Mouse (Mus musculus) NIH3T3 (cell line): ENCODE measurements around the gene Ap3d1.

ENCODE experiments used
- DNase-seq: peaks from one replicate; pipeline ENCODE4 v3.0.0-alpha.2; 2012; ENCODE audit warnings: low read depth

Gene Ap3d1

DNA sequence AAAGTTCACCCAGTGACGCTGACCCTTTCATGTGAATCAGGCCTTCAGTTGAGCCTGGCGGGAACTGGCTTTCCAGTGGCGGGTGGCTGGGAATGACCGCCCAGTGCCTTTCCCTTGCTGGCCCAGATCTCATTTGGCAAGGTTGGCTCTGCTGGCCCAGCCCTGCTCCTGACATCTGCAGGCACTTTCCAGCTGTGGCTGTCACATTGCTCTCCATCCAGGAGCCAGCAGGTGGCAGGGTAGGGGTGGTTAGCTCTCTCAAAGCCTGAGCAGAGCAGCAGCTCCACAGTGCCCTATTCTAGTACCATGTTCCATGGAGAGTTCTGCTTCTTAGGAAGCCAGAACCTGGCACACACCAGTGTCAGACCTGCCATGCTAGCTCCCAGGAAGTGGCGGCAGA lies 15.7 kb upstream of the Ap3d1 start:
- DNase-seq, result peak; percentile 82

DNA sequence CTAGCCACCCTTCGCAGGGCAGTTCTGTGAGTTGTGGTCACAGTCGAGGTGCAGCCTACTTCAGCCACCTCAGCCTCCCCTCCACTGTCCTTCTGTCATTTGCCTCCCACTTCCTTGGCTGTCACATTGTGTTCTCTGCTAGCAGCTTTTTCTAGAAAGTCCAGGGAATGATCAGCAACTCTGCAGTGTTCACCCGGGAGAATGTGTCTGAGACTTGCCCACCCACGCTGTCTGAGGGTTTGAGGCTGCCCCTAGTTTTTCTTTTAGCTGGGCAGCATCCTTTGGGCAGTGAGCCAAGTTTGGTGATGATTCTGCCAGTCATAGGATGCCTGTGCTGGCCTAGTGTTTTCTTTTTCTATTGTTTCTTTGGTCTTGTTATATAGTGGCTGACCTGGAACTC lies 14.9 kb upstream of the Ap3d1 start:
- DNase-seq, result peak; percentile 44

DNA sequence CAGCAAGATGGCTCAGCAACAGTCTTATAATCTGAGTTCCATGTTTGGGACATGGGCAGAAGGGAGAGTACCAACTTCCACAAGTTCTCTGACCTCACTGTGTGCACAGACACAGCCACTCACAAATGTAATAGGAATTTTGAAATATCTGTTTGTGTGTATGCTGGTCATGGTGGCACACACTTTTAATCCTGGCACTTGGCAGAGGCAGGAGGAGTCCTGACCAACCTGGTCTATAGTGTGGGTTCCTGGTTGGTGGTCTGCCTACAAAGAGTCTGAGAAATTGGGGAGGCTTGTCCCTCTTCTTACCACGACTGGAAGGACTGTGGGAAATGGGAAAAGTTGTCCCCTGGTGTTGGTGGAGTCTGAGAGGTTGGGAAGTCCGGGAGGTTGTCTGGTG lies 14.4 kb upstream of the Ap3d1 start:
- no peak for DNase-seq

DNA sequence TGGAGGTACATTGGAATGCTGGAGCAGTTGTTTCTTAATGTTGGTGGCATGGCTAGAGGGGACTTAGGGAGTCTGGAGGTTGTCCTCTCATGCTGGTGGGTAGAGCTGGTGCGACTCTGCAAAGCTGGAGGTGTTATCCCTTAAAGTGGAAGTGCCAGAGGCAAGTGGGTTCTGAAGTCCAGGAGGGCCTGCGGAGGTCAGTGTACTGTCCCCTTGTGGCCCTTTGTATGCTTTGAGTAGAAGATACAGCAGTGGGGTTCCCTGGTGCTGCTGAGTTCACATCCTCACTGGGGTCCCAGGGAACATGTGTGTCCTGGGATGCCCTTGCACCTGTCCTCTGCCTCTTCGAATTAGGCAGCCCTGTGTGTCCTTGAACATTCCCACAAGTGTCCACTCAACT lies 14.0 kb upstream of the Ap3d1 start:
- peak; percentile 21 for DNase-seq

DNA sequence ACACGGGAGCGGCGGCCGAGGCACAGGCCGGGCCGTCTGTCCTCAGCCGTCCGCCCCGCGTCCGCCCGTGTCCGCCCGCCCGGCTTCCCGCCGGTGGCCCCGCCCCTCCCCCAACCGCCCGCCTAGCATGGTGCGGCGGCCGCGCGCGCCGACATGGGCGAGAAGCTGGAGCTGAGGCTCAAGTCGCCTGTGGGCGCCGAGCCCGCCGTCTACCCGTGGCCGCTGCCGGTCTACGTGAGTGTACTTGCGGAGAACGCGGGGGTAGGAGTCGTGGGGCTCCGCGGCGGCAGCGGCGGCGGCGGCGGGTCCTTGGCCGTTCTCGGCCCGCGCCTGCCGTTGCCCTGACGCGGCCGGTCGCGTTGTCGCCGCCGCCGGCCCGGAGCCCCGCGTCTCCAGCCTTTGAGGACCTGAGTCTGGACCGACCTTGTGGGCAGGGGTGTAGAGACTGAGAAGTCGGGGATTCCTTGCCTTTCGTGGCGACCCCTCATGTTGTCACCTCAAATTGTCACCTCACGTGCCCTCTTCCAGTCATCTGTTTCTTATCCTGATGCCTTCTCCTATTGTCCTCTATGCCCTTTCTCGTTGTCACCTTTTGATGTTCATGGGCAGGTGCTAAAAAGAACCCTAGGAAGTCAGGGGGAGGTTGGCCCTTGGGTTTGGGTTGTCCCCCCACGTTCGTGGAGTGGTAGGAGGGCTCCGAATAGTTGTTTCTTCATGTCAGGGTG lies 13.4 kb upstream of the Ap3d1 start:
- DNase-seq, result no peak

DNA sequence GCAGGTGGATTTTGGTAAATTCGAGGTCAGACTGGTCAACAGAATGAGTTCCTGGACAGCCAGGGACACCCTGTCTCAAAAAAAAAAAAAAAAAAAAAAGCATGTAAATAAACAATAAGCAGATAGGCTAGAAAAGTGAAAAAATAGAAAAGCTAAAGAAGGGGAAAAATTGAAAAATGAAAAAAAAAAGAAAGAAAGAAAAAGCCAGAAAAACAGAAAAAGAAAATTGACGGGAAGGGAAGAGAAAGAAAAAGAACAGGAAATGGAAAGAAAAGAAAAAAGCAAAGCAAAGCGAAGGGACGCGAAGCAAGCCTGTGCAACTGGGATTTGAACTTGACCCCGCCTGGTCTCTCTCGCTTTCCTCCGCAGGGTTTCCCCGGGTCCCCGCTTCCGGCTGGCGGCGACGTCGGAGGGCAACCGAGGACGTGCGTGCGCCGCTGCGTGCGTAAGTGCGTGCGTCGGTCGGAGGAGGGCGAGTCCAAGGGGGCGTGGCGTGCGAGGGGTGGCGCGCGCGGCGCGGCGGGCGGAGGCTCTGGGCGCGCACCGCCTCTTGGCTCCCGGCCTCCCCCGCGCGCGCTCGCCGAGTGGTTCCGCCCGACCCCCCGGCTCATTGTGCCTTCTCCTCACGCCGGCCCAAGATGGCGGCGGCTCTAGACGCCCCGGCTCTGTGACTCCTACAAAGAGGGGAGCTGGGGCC lies 12.7 kb upstream of the Ap3d1 start, which contains the start of gene Dot1l:
TSS of gene Dot1l (plus strand) at position 613 of the 697 bp plus-strand sequence.
- peak; percentile 99 for DNase-seq

DNA sequence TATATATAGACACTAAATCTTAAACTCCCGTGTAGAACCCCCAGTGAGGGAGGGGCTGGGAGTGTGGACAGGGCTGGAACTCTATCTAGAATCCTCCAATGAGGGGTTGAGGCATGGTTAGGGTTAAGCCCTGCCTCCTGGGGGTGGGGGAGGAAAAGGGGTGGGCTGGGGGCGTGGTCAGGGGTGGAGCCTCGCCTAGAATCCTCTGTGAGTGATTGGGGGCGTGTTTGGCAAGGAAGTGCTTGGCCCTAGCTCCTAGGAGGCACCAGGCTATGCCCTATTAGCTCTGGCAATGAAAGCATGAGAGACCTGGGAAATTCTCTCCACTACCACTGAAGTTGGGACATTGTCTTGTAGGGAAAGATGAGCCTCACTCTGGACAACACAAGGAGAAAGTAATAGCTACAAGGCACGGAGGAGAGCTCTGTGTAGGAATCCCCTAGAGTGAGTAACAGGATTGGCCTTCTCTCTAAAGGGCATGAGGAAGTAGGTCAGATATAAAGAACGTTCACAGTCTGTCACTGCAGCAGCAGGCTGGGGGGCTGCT lies 10.1 kb upstream of the Ap3d1 start:
- peak; percentile 94 for DNase-seq

DNA sequence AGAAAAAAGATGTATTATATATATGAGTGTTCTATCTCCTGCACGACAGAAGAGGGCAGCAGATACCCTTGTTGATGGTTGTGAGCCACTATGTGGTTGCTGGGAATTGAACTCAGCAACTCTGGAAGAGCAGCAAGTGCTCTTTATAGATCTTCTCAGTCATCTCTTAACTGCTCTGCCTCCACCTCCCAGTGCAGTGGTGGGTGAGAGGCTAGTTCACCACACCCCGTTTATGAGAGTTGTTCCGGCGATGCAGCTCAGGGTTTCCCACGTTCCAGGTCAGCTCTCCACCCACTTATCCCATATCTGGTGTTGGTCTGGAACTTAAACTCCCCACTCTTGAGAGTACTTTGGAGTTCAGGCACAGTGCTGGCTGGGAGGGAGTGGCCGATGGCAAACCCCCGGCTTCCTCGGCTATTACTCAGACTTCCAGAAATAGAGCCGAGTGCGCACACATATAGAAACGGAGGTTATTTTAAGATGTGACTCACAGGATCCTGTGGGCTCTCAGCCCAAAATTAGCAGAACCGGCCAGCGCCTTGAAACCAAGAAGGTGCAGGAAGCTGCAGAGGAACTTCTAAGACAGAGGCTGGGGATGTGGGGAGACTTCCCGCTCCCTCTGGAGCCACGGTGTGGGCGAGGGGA lies 9.2 kb upstream of the Ap3d1 start:
- peak; percentile 98 for DNase-seq

DNA sequence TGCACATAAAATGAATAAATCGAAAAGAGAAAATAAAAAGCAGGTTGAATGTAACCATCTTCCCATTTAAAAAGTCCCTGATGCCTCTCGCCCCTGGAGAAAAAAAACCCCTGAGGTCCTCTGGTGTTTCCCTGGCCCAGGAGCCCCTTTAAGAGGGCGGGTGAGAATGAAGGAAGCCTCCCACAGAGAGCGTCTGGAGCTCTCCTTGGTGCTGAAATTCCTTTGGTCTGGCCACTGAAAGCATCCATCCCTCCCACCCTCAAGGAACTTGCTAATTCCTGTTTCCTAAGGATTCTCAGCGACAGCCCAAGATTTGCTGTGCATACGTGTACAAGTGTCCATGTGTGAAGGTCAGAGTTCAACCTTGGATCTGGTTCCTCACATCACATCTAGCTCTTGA lies 6.5 kb upstream of the Ap3d1 start:
- peak; percentile 94 for DNase-seq

DNA sequence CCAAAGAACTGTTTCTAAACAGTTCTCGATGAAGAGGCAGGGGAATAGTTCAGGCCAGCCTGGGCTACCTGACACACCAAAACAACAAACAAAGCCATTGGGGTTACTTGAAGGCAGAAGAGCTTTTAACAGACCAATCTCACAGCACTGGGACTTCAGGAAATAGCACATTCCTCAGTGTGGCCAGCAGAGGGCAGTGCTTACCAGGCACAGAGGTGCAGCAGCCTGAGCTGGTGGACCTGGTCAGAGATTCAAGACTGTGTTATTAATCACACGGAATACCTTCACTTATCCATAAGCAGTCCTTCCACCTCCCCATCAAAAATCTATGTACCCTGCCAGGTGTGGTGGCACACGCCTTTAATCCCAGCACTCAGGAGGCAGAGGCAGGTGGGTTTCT lies 5.3 kb upstream of the Ap3d1 start:
- DNase-seq, result peak; percentile 91

DNA sequence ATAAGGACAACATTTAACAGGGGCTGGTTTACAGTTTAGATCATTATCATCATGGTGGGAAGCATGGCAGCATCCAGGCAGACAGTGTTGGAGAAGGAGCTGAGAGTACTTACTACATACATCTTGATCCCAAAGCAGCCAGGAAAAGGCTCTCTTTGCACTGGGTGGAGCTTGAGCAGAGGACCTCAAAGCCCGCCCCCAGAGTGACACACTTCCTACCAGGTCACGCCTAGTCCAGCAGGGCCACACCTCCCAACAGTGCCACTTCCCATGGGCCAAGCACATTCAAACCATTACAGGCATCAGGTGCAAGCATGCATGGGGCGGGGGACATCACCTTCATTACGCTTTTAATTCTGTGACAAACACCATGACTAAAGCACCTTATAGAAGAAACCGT lies 2.2 kb upstream of the Ap3d1 start:
- DNase-seq, result peak; percentile 68

DNA sequence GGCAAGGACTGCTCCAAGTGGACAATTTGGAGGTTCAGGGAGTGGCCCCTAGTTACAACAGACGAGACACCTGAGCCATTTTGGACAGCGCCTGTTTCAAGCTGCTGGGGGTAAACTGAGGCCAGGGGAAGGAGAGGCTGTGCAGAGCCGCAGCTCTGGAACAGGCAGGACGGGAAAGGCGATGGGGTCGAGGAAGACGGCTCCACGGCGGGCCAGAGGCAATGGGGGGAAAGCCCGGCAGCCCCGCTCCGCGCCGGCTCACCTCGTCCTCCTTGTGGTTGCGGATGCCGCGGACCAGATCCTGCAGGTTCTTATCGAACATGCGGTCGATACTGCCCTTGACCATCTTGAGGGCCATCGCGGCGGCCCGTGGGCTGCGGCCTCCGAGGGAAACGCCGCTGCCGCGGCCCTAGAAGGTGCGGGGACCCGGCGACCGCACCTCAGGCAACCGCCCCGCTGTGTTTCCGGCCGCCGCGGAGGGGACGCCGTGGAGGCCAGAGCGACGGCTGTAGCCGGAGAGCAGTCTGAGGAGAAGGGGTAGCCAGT lies 357 bp downstream of the Ap3d1 start:
- no peak for DNase-seq

DNA sequence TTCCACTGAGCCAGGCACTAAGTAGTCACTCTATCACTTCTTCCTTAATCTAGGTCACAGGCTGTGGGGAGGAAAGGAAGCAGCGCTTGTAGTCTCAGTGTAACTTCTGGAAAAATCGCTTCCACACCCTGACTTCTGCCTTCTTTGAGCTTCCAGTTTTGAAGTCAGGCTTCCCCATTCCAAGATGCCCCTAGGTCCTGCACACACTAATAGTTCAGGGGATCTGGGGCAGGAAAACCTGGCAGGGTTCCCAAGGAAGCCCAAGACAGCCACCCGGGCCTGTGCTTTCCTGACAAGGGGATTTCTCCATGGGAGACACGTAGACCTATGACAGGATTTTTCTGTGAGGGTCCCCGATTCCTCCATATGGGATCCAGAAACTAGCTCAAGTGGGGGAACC lies 918 bp downstream of the Ap3d1 start:
- peak; percentile 53 for DNase-seq

DNA sequence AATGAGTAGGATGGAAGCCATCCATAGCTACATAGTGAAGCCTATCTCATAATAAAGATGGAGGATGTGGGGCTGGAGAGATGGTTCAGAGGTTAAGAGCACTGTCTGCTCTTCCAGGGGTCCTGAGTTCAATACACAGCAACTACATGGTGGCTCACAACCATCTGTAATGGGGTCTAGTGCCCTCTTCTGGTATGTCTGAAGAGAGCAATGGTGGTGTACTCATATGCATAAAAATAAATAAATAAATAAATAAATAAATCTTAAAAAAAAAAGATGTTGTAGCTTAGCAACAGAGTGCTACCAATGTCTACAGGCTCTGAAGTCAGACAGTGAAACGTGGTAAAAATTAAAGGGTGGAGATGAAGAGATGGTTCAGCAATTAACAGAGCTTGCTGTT lies 3.4 kb downstream of the Ap3d1 start:
- no peak for DNase-seq

DNA sequence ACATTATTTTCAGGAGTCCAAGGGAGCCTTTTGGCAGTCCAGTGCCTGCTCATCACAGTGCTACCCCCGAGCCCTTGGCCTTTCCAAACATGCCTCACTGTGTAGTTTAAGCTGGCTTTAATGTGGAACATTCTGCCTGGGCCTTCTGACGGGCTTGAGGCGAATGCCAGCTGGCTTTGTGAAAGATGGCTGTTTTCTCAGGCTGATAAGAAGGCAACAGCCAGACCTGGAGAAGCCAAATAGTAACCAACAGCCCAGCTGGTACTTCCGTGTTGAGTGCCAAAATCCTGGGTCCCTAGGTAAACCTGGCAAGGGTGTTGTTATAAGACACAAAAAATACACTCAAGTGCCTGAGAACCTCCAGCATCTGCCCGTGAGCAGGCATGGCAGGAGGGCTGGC lies 5.3 kb downstream of the Ap3d1 start:
- no peak for DNase-seq

DNA sequence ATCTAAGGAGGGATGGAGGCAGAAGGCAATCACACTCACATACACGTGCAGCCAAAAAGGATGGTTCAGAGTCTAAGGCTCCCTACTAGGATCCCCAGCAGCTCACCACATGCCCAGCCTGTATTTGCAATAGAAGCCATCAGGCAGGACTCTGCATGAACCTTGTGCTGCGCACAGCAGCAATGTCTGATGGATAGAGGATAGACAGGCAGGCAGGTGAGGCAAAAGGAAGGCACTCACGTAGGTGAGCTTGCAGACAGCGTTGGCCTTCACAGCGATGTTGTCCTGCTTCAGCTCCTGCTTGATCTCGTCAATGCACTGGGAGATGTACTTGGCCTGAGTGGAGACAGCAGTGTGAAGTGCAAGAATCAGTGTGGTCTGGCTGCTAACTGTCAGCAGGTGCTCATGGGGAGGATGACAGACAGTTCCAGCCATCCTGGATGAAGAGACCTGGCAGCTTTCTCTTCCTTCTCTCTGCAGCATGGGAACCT lies 9.4 kb downstream of the Ap3d1 start:
- no peak for DNase-seq

DNA sequence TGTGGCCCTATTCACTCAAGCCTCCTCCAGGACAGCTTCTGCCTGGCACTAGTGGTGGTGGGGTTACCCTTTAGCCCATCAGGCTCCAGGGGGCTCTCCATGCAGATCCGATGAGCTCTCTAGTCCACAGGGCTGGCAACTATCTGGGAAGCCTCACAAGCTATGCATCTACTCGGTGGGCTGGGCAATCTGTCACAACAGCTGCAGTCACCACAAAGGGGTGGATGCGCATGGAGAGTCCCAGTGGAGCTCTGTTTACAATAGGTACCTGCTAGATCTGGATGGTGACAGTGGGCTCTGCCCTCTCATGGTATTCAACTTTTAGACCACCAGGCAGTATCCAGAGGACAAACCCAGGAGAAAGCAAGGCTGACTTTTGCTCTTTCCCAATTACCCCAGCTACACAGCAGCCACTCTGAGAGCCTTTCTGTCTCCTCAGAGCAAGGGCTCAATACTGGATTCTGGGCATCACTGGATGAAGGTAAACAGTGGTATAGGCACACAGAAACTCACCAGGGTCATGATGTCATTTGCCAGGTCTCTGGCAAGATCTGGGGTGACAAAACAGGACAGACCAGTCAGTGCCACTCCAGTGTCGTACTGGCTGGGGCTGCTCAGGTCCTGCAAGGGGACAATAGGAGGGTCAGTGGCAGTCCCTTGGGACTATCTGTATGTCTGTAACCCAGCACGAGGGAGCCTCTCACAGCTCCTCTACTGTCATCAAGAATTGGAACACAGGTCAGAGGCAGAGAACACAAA lies 14.5 kb downstream of the Ap3d1 start:
- no peak for DNase-seq

DNA sequence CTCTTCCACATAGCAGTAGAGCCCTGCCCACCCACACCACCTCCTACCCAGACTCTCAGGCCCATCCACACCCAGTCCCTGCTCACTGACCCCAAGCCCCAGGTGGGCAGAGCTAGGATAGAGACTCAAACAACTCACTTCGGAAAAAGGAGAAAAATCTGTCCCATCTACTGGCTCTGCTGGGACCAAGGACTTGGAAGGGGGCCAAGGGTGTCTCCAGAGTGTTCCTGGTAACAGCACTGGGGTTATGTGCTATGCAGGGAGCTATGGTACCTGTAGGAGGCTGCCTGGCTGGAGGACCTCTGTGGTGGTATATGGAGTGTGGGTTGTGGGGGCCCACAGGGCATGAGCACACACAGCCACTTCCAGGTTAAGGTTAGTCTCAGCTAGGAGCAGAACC lies 24.8 kb downstream of the Ap3d1 start:
- no peak for DNase-seq

DNA sequence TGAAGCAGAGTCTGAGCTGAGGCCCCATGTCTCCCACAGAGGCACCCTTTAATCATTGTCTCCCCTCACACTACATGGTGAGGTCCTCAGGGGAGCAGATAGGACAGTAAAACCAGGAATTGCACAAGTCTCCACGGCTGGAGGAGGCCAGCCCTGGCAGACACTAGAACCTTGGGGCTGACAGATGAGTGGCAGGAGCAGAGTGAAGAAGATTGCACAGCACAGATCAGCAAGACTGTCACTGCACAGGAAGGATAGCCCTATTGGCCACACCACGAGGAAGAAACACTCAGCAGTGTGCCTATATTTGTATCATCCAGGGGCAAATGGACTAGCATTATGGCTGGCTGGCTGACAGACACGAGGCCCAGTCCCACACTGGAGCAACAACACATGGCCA lies 31.2 kb downstream of the Ap3d1 start:
- DNase-seq, result no peak

DNA sequence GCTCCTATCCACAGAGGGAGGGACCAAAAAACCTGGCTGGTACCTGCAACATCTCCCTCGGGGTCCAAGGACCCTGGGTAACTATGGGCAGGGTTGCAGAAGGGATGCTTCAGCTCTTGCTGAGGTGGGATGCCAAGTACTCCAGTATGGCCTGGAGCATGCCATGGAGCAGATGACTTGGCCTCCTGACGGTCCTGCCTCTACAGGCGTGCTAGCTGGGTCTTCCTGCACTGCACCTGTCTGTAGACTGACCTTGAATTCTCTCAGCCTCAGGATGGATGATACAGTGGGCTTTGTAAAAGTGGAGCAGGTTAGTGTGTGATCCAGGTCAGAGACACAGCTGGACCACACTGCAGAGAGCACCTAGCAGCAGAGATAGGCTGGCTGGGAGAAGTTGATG lies 36.6 kb downstream of the Ap3d1 start:
- DNase-seq, result no peak

DNA sequence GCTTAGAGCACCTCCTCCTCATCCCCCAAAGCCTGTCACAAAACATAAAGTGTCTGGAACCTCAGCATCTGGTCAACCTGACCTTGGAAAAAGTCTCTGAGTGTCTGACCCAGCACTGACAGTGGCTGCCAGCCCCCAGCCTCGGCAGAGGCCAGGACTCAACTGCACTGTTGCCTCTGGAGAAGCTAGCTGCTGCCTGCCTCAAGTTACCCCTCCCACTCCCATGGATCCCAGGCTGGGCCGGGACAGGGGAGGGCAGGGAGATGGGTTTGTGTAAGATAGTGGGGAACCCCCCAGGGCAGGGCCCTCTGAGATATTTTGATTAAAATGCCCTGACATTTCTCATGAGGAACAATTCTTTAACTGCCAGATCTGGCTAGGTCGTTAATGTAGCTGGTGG lies 37.0 kb downstream of the Ap3d1 start:
- no peak for DNase-seq

DNA sequence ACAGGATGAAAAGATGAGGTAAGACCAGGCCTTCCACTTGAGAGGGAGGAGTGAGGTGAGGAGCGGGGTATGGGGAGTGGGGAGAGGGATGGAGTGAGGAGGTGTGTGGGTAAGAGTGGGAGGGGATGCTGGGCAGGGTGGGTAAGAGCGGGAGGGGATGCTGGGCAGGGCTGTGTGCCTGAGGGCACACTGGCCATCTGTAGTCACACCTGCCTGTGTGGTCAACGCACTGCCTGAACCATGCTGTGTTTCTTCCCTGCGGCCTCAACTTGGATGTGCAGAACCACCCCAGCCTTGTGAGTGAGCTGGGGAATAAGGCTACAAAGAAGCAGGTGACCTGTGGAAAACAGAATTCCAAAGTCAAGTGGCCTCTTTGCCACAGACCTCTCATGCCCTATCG lies 37.6 kb downstream of the Ap3d1 start:
- DNase-seq, result no peak
